Mouse (Mus musculus) limb, embryonic 10.5 days (tissue): ENCODE data around the gene Wdr24. TPM values are rescaled to one million over a fixed set of nuclear protein-coding genes. Genes with fewer than 3 reads are reported as not detected.
"Not testable (repeated sequence)": the region's sequence is repeated elsewhere in the genome, so short reads cannot be mapped to it uniquely, and the experiment has no call there.

ENCODE experiments used
- DNase-seq: peaks from one replicate; pipeline ENCODE4 v3.0.0-alpha.2; 2017; ENCODE audit warnings: low spot score
- H3K27ac ChIP-seq: fragments of 300-500 bp; sonication (generic); 2 replicates; pipeline ENCODE4 v1.5.1; 2016; ENCODE audit warnings: mild to moderate bottlenecking
- H3K27me3 ChIP-seq: fragments of 300-500 bp; sonication (generic); 2 replicates; pipeline ENCODE4 v1.6.1; 2016; ENCODE audit warnings: low read depth, mild to moderate bottlenecking; ENCODE audit not compliant: poor library complexity, severe bottlenecking
- H3K36me3 ChIP-seq: fragments of 300-500 bp; sonication (generic); 2 replicates; pipeline ENCODE4 v1.6.1; 2016; ENCODE audit warnings: mild to moderate bottlenecking, moderate library complexity
- H3K4me1 ChIP-seq: fragments of 300-500 bp; sonication (generic); 2 replicates; pipeline ENCODE4 v1.6.1; 2016
- H3K4me3 ChIP-seq: fragments of 300-500 bp; sonication (generic); 2 replicates; pipeline ENCODE4 v1.5.1; 2016; ENCODE audit warnings: mild to moderate bottlenecking, moderate library complexity
- H3K9me3 ChIP-seq: fragments of 300-500 bp; sonication (generic); replicated peaks from 2 replicates; pipeline ENCODE4 v1.6.1; 2016; ENCODE audit warnings: mild to moderate bottlenecking
- WGBS: fragments of 180-500 bp; shearing (Covaris S2); methylation state at CpG from one replicate; pipeline ENCODE4 v1.1.7; 2016; 5-methylcytosine and 5-hydroxymethylcytosine counted together
- polyA plus RNA-seq: library from polyadenylated mRNA; unstranded; fragments of >200 nt; fragmentation: Nextera tagmentation; extraction: Ambion mirVana; gene quantifications from 2 replicates; pipeline ENCODE4 v1.2.1, GENCODE M21; 2016

The Wdr24 gene
- polyA plus RNA-seq, 1 experiment from 2014 or later = 32.0 TPM

- peaks cover 37% of the 10 kb centered on the region for H3K4me1 ChIP-seq
- DNase-seq = peak; percentile 94
- no peaks in the 10 kb centered on the region for H3K9me3 ChIP-seq
- H3K4me3 ChIP-seq = peak within 1 kb of the TSS; percentile 83
- H3K27me3 ChIP-seq = no peaks in the 10 kb centered on the region
- WGBS = 4% methylated on average over 65 of the region's 65 CpGs
- H3K27ac ChIP-seq = peak within 1 kb of the TSS; percentile 95
- peaks cover 21% of the 10 kb centered on the region for H3K36me3 ChIP-seq
Observed at GRCm38 (mm10) chr17:25860832-25861703, 37.6 kb downstream of the Wdr24 start, which contains the start of gene Wdr90. TSS of gene Wdr90 (minus strand) at chr17:25861501.

GRCm38 (mm10) chr17:25861704-25862612 lies 38.5 kb downstream of the Wdr24 start:
- WGBS = 15% methylated on average over 6 of the region's 6 CpGs
- peaks cover 37% of the 10 kb centered on the region for H3K4me1 ChIP-seq
- peaks cover 14% of the 10 kb centered on the region for H3K36me3 ChIP-seq
- no peaks in the 10 kb centered on the region for H3K9me3 ChIP-seq
- peak overlapping the region; percentile 83 for H3K4me3 ChIP-seq
- H3K27me3 ChIP-seq = no peaks in the 10 kb centered on the region
- H3K27ac ChIP-seq = peak overlapping the region; percentile 95
- no peak for DNase-seq

- Histone ChIP-seq H3K27me3 (no peaks in the 10 kb centered on the region), H3K4me1 (peaks cover 48% of the 10 kb centered on the region), H3K27ac (no peak overlapping the region), H3K9me3 (no peaks in the 10 kb centered on the region), H3K36me3 (peaks cover 8% of the 10 kb centered on the region; the same call in 1 of the 2 replicates), H3K4me3 (no peak overlapping the region)
- no peak for DNase-seq
- WGBS = 86% methylated on average over 6 of the region's 6 CpGs
Observed at GRCm38 (mm10) chr17:25863681-25864080, 40.3 kb downstream of the Wdr24 start.

GRCm38 (mm10) chr17:25864311-25864710 lies 40.9 kb downstream of the Wdr24 start:
- H3K9me3 ChIP-seq = no peaks in the 10 kb centered on the region
- H3K4me1 ChIP-seq = peaks cover 53% of the 10 kb centered on the region
- H3K4me3 ChIP-seq = no peak overlapping the region
- H3K36me3 ChIP-seq = peaks cover 1% of the 10 kb centered on the region; the same call in 1 of the 2 replicates
- no peak for DNase-seq
- no peaks in the 10 kb centered on the region for H3K27me3 ChIP-seq
- WGBS = 93% methylated on average over 14 of the region's 14 CpGs
- H3K27ac ChIP-seq = no peak overlapping the region

GRCm38 (mm10) chr17:25865288-25865687 lies 41.9 kb downstream of the Wdr24 start:
- Histone ChIP-seq H3K9me3 (no peaks in the 10 kb centered on the region), H3K4me1 (peaks cover 44% of the 10 kb centered on the region), H3K27me3 (no peaks in the 10 kb centered on the region), H3K4me3 (no peak overlapping the region), H3K36me3 (no peaks in the 10 kb centered on the region), H3K27ac (0 out of 2 replicates have a peak overlapping the region, but pooled peaks have one; percentile 0)
- 89% methylated on average over 11 of the region's 11 CpGs for WGBS
- DNase-seq = no peak

- Histone ChIP-seq H3K36me3 (no peaks in the 10 kb centered on the region), H3K4me3 (no peak overlapping the region), H3K4me1 (peaks cover 35% of the 10 kb centered on the region), H3K9me3 (no peaks in the 10 kb centered on the region), H3K27me3 (no peaks in the 10 kb centered on the region), H3K27ac (no peak overlapping the region)
- DNase-seq = no peak
- 94% methylated on average over 3 of the region's 3 CpGs for WGBS
Observed at GRCm38 (mm10) chr17:25866172-25866571, 42.7 kb downstream of the Wdr24 start.

- Histone ChIP-seq H3K27ac (peak overlapping the region; percentile 71), H3K27me3 (no peaks in the 10 kb centered on the region), H3K4me3 (peak overlapping the region; percentile 78), H3K9me3 (no peaks in the 10 kb centered on the region), H3K4me1 (peaks cover 24% of the 10 kb centered on the region), H3K36me3 (no peaks in the 10 kb centered on the region)
- 10% methylated on average over 7 of the region's 7 CpGs for WGBS
- no peak for DNase-seq
Observed at GRCm38 (mm10) chr17:25867509-25867835, 44.0 kb downstream of the Wdr24 start.

GRCm38 (mm10) chr17:25867836-25868600 lies 44.6 kb downstream of the Wdr24 start:
- H3K4me3 ChIP-seq = peak overlapping the region; percentile 78
- peak overlapping the region; percentile 71 for H3K27ac ChIP-seq
- peaks cover 24% of the 10 kb centered on the region for H3K4me1 ChIP-seq
- peak; percentile 83 for DNase-seq
- no peaks in the 10 kb centered on the region for H3K9me3 ChIP-seq
- WGBS = 1% methylated on average over 42 of the region's 42 CpGs
- no peaks in the 10 kb centered on the region for H3K27me3 ChIP-seq
- no peaks in the 10 kb centered on the region for H3K36me3 ChIP-seq

GRCm38 (mm10) chr17:25868601-25869191 lies 45.3 kb downstream of the Wdr24 start, which contains the start of gene Mcrip2:
TSS of gene Mcrip2 (minus strand) at chr17:25868764.
- peaks cover 29% of the 10 kb centered on the region for H3K4me1 ChIP-seq
- peak within 1 kb of the TSS; percentile 78 for H3K4me3 ChIP-seq
- H3K27ac ChIP-seq = peak within 1 kb of the TSS; percentile 71
- WGBS = under 1% methylated on average over 24 of the region's 24 CpGs
- DNase-seq = no peak
- no peaks in the 10 kb centered on the region for H3K27me3 ChIP-seq
- H3K9me3 ChIP-seq = no peaks in the 10 kb centered on the region
- no peaks in the 10 kb centered on the region for H3K36me3 ChIP-seq

- peaks cover 37% of the 10 kb centered on the region for H3K4me1 ChIP-seq
- 89% methylated on average over 8 of the region's 8 CpGs for WGBS
Observed at GRCm38 (mm10) chr17:25869498-25869897, 46.1 kb downstream of the Wdr24 start.

GRCm38 (mm10) chr17:25869954-25870353 lies 46.5 kb downstream of the Wdr24 start:
- H3K4me3 ChIP-seq = no peak overlapping the region
- no peak overlapping the region for H3K27ac ChIP-seq
- H3K9me3 ChIP-seq = no peaks in the 10 kb centered on the region
- DNase-seq = no peak
- H3K36me3 ChIP-seq = no peaks in the 10 kb centered on the region
- 85% methylated on average over 2 of the region's 2 CpGs for WGBS
- no peaks in the 10 kb centered on the region for H3K27me3 ChIP-seq
- peaks cover 39% of the 10 kb centered on the region for H3K4me1 ChIP-seq

More at GRCm38 (mm10) chr17:25869498-25869897, 46.1 kb downstream of the Wdr24 start:
- H3K4me3 ChIP-seq = no peak overlapping the region
- DNase-seq = no peak
- no peaks in the 10 kb centered on the region for H3K36me3 ChIP-seq
- no peak overlapping the region for H3K27ac ChIP-seq
- H3K27me3 ChIP-seq = no peaks in the 10 kb centered on the region
- no peaks in the 10 kb centered on the region for H3K9me3 ChIP-seq

GRCm38 (mm10) chr17:25871566-25871965 lies 48.1 kb downstream of the Wdr24 start:
- not testable (repeated sequence) for H3K36me3 ChIP-seq, H3K9me3 ChIP-seq, H3K4me3 ChIP-seq, DNase-seq, H3K27me3 ChIP-seq, H3K27ac ChIP-seq
- H3K4me1 ChIP-seq = peaks cover 47% of the 10 kb centered on the region
